Comparison of ENCODE assay signal across 7 mouse cellular contexts in genomic region chr14:47298408-47298792, GRCm38 (mm10). TPM values are rescaled to one million over a fixed set of nuclear protein-coding genes. Genes with fewer than 3 reads are reported as not detected.
A peak's percentile ranks its signal among the peaks of the same experiment; 100 is the strongest.
DNase-seq lines count a peak whose midpoint lies in the region; ATAC-seq and TF ChIP-seq lines count a peak whose summit lies in the region.

No protein-coding gene starts in this region.

- peaks cover 2% of the 10 kb centered on the region; the same call in 1 of the 2 replicates for H3K4me1 ChIP-seq in spleen, adult 2 months (ENCODE audit: control insufficient read depth, insufficient read depth, insufficient read length)
- H3K4me1 ChIP-seq in embryonic facial prominence, embryonic 13.5 days: peaks cover 21% of the 10 kb centered on the region
- H3K4me1 ChIP-seq in limb, embryonic 10.5 days: peaks cover 22% of the 10 kb centered on the region
- peaks cover 17% of the 10 kb centered on the region; the same call in 1 of the 2 replicates for H3K4me1 ChIP-seq in neural tube, embryonic 14.5 days (ENCODE audit: control insufficient read depth, insufficient read depth, low read length)

- WGBS in spleen, adult 2 months: under 1% methylated on average over 38 of the region's 38 CpGs
- WGBS in embryonic facial prominence, embryonic 13.5 days: 1% methylated on average over 34 of the region's 38 CpGs
- under 1% methylated on average over 38 of the region's 38 CpGs for WGBS in limb, embryonic 10.5 days
- WGBS in neural tube, embryonic 14.5 days: under 1% methylated on average over 30 of the region's 38 CpGs

- ATAC-seq in embryonic facial prominence, embryonic 13.5 days (ENCODE audit: insufficient number of reproducible peaks, insufficient read depth, low FRiP score, low TSS enrichment, low read depth): peak; percentile 76; the same call in 1 of the 2 replicates
- ATAC-seq in neural tube, embryonic 14.5 days (ENCODE audit: low read depth): peak; percentile 83

- no peaks in the 10 kb centered on the region for H3K27me3 ChIP-seq in spleen, adult 2 months (ENCODE audit: control insufficient read depth, insufficient read depth, low read length)
- H3K27me3 ChIP-seq in embryonic facial prominence, embryonic 13.5 days: no peaks in the 10 kb centered on the region
- H3K27me3 ChIP-seq in limb, embryonic 10.5 days (ENCODE audit: low read depth, poor library complexity, severe bottlenecking): no peaks in the 10 kb centered on the region
- H3K27me3 ChIP-seq in neural tube, embryonic 14.5 days (ENCODE audit: control insufficient read depth, insufficient read depth, low read length): no peaks in the 10 kb centered on the region

- no peak for TF ChIP-seq POLR2A in spleen, adult 2 months (IDR thresholded peaks at IDR 0.05; ENCODE audit: low read depth, low read length)

- H3K27ac ChIP-seq in spleen, adult 2 months (ENCODE audit: insufficient read depth, low read length): peak overlapping the region; percentile 98
- H3K27ac ChIP-seq in embryonic facial prominence, embryonic 13.5 days: peak overlapping the region; percentile 97
- H3K27ac ChIP-seq in limb, embryonic 10.5 days: peak overlapping the region; percentile 98
- peak overlapping the region; percentile 98 for H3K27ac ChIP-seq in neural tube, embryonic 14.5 days (ENCODE audit: low read depth, low read length)

- H3K4me2 ChIP-seq in embryonic facial prominence, embryonic 13.5 days: peak overlapping the region; percentile 74
- peak overlapping the region; percentile 91 for H3K4me2 ChIP-seq in neural tube, embryonic 14.5 days (ENCODE audit: low read depth, low read length)

- TF ChIP-seq CTCF in spleen, adult 2 months (IDR thresholded peaks at IDR 0.05; ENCODE audit: extremely low read depth, insufficient read depth, insufficient read length, insufficient replicate concordance): no peak

- peaks cover 2% of the 10 kb centered on the region; the same call in 1 of the 2 replicates for H3K36me3 ChIP-seq in spleen, adult 2 months (ENCODE audit: control insufficient read depth, insufficient read depth, low read length)
- peaks cover 9% of the 10 kb centered on the region; the same call in 1 of the 2 replicates for H3K36me3 ChIP-seq in embryonic facial prominence, embryonic 13.5 days
- peaks cover 33% of the 10 kb centered on the region for H3K36me3 ChIP-seq in limb, embryonic 10.5 days
- H3K36me3 ChIP-seq in neural tube, embryonic 14.5 days (ENCODE audit: control insufficient read depth, insufficient read depth, low read length): no peaks in the 10 kb centered on the region

- H3K9me3 ChIP-seq in embryonic facial prominence, embryonic 13.5 days: no peaks in the 10 kb centered on the region
- H3K9me3 ChIP-seq in limb, embryonic 10.5 days (replicated peaks): no peaks in the 10 kb centered on the region
- no peaks in the 10 kb centered on the region for H3K9me3 ChIP-seq in neural tube, embryonic 14.5 days (ENCODE audit: control insufficient read depth, low read length)

- peak overlapping the region; percentile 100 for H3K4me3 ChIP-seq in spleen, adult 2 months (ENCODE audit: extremely low read depth, insufficient read depth, insufficient read length)
- H3K4me3 ChIP-seq in embryonic facial prominence, embryonic 13.5 days: peak overlapping the region; percentile 93
- H3K4me3 ChIP-seq in limb, embryonic 10.5 days: peak overlapping the region; percentile 80
- H3K4me3 ChIP-seq in neural tube, embryonic 14.5 days (ENCODE audit: low read depth, low read length): peak overlapping the region; percentile 97

- no peak for DNase-seq in spleen, adult 2 months (ENCODE audit: low read depth in 1 of 2, low spot score in 2 of 2)
- DNase-seq in spleen, postnatal 14 days (ENCODE audit: low spot score in 2 of 2): no peak
- peak; percentile 91 for DNase-seq in limb, embryonic 10.5 days (ENCODE audit: low spot score)
- DNase-seq in ovary, adult 18-20 months (ENCODE audit: low spot score): no peak
- no peak for DNase-seq in cerebellum, postnatal 10 days

- peak overlapping the region; percentile 99 for H3K9ac ChIP-seq in embryonic facial prominence, embryonic 13.5 days
- H3K9ac ChIP-seq in neural tube, embryonic 14.5 days (replicated peaks; ENCODE audit: low read depth, low read length): peak overlapping the region; percentile 98

RNA-seq across cellular contexts. Expression of gene Mapk1ip1l, which starts 0.3 kb away (rescaled TPM):
- 38.1 and 40.4 TPM in 2 replicates for polyA plus RNA-seq in spleen, adult 2 months (2012; rRNA removed)
- 73.1 and 76.5 TPM in 2 replicates for polyA plus RNA-seq in embryonic facial prominence, embryonic 13.5 days (2015; fragmentation: Nextera tagmentation; extraction: Ambion mirVana)
- polyA plus RNA-seq in limb, embryonic 10.5 days (2016; fragmentation: Nextera tagmentation; extraction: Ambion mirVana): 136 and 141 TPM in 2 replicates
- 45.6 and 59.5 TPM in 2 replicates for polyA plus RNA-seq in neural tube, embryonic 14.5 days (2014; fragmentation: Nextera tagmentation; extraction: Ambion mirVana)

RNA-seq across cellular contexts. Expression of gene Socs4, which starts 21.7 kb away (rescaled TPM):
- polyA plus RNA-seq in spleen, adult 2 months (2012; rRNA removed): 2.4 and 2.7 TPM in 2 replicates
- polyA plus RNA-seq in embryonic facial prominence, embryonic 13.5 days (2015; fragmentation: Nextera tagmentation; extraction: Ambion mirVana): 3.7 TPM in 2 replicates
- 3.0 and 3.4 TPM in 2 replicates for polyA plus RNA-seq in limb, embryonic 10.5 days (2016; fragmentation: Nextera tagmentation; extraction: Ambion mirVana)
- polyA plus RNA-seq in neural tube, embryonic 14.5 days (2014; fragmentation: Nextera tagmentation; extraction: Ambion mirVana): 3.2 and 4.0 TPM in 2 replicates

RNA-seq across cellular contexts. Expression of gene Wdhd1, which starts 21.7 kb away (rescaled TPM):
- 2.7 and 2.9 TPM in 2 replicates for polyA plus RNA-seq in spleen, adult 2 months (2012; rRNA removed)
- polyA plus RNA-seq in embryonic facial prominence, embryonic 13.5 days (2015; fragmentation: Nextera tagmentation; extraction: Ambion mirVana): 35.9 and 36.5 TPM in 2 replicates
- 54.7 and 65.4 TPM in 2 replicates for polyA plus RNA-seq in limb, embryonic 10.5 days (2016; fragmentation: Nextera tagmentation; extraction: Ambion mirVana)
- polyA plus RNA-seq in neural tube, embryonic 14.5 days (2014; fragmentation: Nextera tagmentation; extraction: Ambion mirVana): 13.9 and 15.5 TPM in 2 replicates
